Mouse (Mus musculus): ENCODE results near the gene Galnt6. TPM values are rescaled to one million over a fixed set of nuclear protein-coding genes. Genes with fewer than 3 reads are reported as not detected.
A peak's percentile ranks its signal among the peaks of the same experiment; 100 is the strongest.
"Not testable (repeated sequence)": the region's sequence is repeated elsewhere in the genome, so short reads cannot be mapped to it uniquely, and the experiment has no call there.

Gene Galnt6
- polyA plus RNA-seq, 1 experiment from 2014 or later: 3.0 TPM

DNA sequence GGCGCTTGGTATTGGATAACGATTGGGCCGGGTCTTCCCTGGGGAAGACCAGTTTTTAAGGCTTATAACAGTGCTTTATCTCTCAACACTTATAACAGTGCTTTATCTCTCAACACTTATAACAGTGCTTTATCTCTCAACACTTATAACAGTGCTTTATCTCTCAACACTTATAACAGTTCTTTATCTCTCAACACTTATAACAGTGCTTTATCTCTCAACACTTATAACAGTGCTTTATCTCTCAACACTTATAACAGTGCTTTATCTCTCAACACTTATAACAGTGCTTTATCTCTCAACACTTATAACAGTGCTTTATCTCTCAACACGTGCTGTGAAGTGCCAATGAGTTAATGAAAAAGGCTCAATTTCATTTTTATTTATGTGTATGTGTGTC, 39.8 kb upstream of the Galnt6 start:
- not testable (repeated sequence) for H3K4me3 ChIP-seq (ENCODE audit: low read depth, low read length); H3K27ac ChIP-seq (ENCODE audit: low read length); H3K27me3 ChIP-seq (ENCODE audit: control insufficient read depth, insufficient read depth, low read length); H3K9me3 ChIP-seq (ENCODE audit: control insufficient read depth, low read depth, low read length); ATAC-seq (ENCODE audit: insufficient number of reproducible peaks, insufficient read depth, low FRiP score, low read depth); H3K4me2 ChIP-seq (replicated peaks; ENCODE audit: low read depth, low read length); H3K4me1 ChIP-seq (ENCODE audit: control insufficient read depth, insufficient read depth, low read length); H3K9ac ChIP-seq (replicated peaks; ENCODE audit: low read depth, low read length); H3K36me3 ChIP-seq (ENCODE audit: control insufficient read depth, insufficient read depth, low read length)
- WGBS: 86% methylated on average over 4 of the region's 4 CpGs

DNA sequence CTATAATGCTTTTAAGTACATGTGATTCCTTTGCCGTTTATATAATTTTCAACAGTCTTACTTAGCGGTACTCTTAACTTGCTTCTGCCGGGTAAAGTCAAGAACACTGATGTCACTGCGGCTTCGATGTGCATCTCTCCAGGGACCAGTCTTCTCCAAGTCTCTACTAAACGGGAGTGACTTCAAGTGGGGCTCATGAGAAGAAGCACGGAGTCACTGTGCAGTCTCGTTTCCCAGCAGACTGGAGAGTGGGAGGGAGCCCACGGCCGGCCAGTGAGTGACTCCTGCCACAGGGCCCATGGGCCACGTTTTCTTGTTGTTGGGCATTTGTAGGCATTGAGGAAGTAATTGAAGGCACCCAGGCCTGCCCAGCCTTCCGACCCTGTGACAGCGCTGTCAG, 38.7 kb upstream of the Galnt6 start:
- Histone ChIP-seq H3K4me2 (replicated peaks; ENCODE audit: low read depth, low read length) (no peak overlapping the region), H3K27ac (ENCODE audit: low read length) (no peak overlapping the region), H3K9ac (replicated peaks; ENCODE audit: low read depth, low read length) (no peak overlapping the region), H3K4me3 (ENCODE audit: low read depth, low read length) (no peak overlapping the region), H3K9me3 (ENCODE audit: control insufficient read depth, low read depth, low read length) (no peaks in the 10 kb centered on the region), H3K36me3 (ENCODE audit: control insufficient read depth, insufficient read depth, low read length) (no peaks in the 10 kb centered on the region), H3K27me3 (ENCODE audit: control insufficient read depth, insufficient read depth, low read length) (no peaks in the 10 kb centered on the region), H3K4me1 (ENCODE audit: control insufficient read depth, insufficient read depth, low read length) (no peaks in the 10 kb centered on the region)
- WGBS: 83% methylated on average over 13 of the region's 13 CpGs
- no peak for ATAC-seq (ENCODE audit: insufficient number of reproducible peaks, insufficient read depth, low FRiP score, low read depth)

DNA sequence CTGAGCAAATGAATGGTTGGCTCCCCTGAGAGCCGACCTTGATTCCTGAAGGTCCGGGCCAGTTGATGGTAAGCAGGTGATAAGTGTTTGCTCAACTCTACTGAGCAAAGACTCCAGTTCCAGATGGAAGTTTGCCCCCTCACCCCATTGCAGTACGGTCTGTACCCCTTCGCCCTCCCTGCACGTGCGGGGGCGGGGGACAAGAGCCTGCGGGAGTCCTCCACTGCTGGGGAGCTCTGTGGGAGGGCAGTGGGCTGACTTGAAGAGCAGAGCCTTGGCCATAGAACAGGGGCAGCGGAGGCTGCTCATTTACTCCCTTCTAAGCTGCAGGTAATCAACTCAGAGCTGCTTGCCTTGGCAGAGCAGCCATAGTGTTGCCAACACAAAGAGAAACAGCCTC, 37.6 kb upstream of the Galnt6 start:
- Histone ChIP-seq H3K4me2 (replicated peaks; ENCODE audit: low read depth, low read length) (no peak overlapping the region), H3K27me3 (ENCODE audit: control insufficient read depth, insufficient read depth, low read length) (no peaks in the 10 kb centered on the region), H3K4me3 (ENCODE audit: low read depth, low read length) (no peak overlapping the region), H3K36me3 (ENCODE audit: control insufficient read depth, insufficient read depth, low read length) (no peaks in the 10 kb centered on the region), H3K4me1 (ENCODE audit: control insufficient read depth, insufficient read depth, low read length) (0 out of 2 replicates have a peak, but pooled peaks cover 4% of the 10 kb centered on the region), H3K27ac (ENCODE audit: low read length) (no peak overlapping the region), H3K9ac (replicated peaks; ENCODE audit: low read depth, low read length) (no peak overlapping the region), H3K9me3 (ENCODE audit: control insufficient read depth, low read depth, low read length) (no peaks in the 10 kb centered on the region)
- ATAC-seq (ENCODE audit: insufficient number of reproducible peaks, insufficient read depth, low FRiP score, low read depth): no peak
- WGBS: 70% methylated on average over 9 of the region's 9 CpGs

DNA sequence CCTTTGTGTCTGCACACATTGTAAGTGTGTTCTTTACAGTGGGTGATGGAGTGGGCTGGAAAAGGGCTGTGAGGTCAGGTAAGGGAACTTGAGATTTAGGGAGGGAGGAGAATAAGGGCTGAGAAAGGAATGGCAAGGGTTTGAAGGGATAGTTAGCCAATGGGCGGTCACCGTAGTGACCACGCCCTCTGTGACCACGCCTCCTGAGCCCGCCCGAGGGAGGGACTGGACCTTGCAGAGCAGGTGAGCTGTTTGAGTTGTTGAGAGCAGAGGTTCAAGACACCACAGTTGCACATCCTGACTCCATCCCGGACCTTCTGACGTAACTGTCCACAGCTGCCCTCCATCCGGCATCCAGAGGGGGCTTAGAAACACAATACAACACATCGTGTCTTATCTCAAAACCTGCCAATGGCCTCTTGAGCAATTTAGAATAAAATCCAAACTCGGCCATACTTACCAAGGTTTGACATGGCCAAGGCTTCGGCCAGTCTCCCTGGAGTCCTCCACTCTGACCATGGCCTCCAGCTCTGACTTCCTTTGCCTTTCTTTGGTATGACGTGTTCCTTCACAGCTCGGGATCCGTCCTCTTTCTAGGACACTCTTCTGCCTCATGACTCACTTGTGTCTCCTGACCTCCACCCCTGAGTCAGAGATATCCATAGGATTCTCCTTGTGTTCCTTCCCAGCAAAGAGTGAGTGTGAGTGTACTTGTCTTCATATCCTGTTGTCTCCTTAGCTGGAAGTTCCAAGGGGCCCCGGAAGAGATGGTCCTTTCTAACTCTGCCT, 35.2 kb upstream of the Galnt6 start:
- WGBS: 82% methylated on average over 16 of the region's 16 CpGs
- peaks cover 4% of the 10 kb centered on the region; the same call in 1 of the 2 replicates for H3K4me1 ChIP-seq (ENCODE audit: control insufficient read depth, insufficient read depth, low read length)
- no peak overlapping the region for H3K4me3 ChIP-seq (ENCODE audit: low read depth, low read length)
- H3K36me3 ChIP-seq (ENCODE audit: control insufficient read depth, insufficient read depth, low read length): no peaks in the 10 kb centered on the region
- H3K27me3 ChIP-seq (ENCODE audit: control insufficient read depth, insufficient read depth, low read length): no peaks in the 10 kb centered on the region
- no peak for ATAC-seq (ENCODE audit: insufficient number of reproducible peaks, insufficient read depth, low FRiP score, low read depth)
- no peak overlapping the region for H3K27ac ChIP-seq (ENCODE audit: low read length)
- no peak overlapping the region for H3K9ac ChIP-seq (replicated peaks; ENCODE audit: low read depth, low read length)
- no peak overlapping the region for H3K4me2 ChIP-seq (replicated peaks; ENCODE audit: low read depth, low read length)
- no peaks in the 10 kb centered on the region for H3K9me3 ChIP-seq (ENCODE audit: control insufficient read depth, low read depth, low read length)

DNA sequence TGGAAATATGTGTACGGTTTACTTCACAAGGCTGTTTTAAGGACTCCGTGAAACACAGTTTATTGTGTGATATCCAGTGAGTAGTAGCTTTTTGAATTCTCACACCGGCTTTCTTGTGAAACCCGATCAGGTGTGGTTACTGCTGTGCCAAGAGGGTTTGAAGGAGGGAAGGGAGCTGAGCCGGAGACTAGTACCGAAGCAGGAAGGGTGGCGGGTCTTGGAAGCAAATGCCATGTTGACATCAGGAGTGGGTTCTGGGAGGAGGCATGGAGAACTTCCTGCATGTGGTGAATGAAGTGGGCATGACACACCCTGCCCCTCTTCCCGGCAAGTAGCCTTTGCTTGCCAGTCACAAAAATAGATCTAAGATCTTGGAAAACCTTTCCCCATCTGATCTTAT, 33.5 kb upstream of the Galnt6 start:
- 43% methylated on average over 8 of the region's 8 CpGs for WGBS
- Histone ChIP-seq H3K27me3 (ENCODE audit: control insufficient read depth, insufficient read depth, low read length) (no peaks in the 10 kb centered on the region), H3K36me3 (ENCODE audit: control insufficient read depth, insufficient read depth, low read length) (no peaks in the 10 kb centered on the region), H3K27ac (ENCODE audit: low read length) (no peak overlapping the region), H3K4me1 (ENCODE audit: control insufficient read depth, insufficient read depth, low read length) (peaks cover 4% of the 10 kb centered on the region; the same call in 1 of the 2 replicates), H3K9ac (replicated peaks; ENCODE audit: low read depth, low read length) (no peak overlapping the region), H3K9me3 (ENCODE audit: control insufficient read depth, low read depth, low read length) (no peaks in the 10 kb centered on the region), H3K4me2 (replicated peaks; ENCODE audit: low read depth, low read length) (peak overlapping the region; percentile 83; the same call in 1 of the 2 replicates), H3K4me3 (ENCODE audit: low read depth, low read length) (0 out of 2 replicates have a peak overlapping the region, but pooled peaks have one; percentile 61)
- ATAC-seq (ENCODE audit: insufficient number of reproducible peaks, insufficient read depth, low FRiP score, low read depth): no peak

DNA sequence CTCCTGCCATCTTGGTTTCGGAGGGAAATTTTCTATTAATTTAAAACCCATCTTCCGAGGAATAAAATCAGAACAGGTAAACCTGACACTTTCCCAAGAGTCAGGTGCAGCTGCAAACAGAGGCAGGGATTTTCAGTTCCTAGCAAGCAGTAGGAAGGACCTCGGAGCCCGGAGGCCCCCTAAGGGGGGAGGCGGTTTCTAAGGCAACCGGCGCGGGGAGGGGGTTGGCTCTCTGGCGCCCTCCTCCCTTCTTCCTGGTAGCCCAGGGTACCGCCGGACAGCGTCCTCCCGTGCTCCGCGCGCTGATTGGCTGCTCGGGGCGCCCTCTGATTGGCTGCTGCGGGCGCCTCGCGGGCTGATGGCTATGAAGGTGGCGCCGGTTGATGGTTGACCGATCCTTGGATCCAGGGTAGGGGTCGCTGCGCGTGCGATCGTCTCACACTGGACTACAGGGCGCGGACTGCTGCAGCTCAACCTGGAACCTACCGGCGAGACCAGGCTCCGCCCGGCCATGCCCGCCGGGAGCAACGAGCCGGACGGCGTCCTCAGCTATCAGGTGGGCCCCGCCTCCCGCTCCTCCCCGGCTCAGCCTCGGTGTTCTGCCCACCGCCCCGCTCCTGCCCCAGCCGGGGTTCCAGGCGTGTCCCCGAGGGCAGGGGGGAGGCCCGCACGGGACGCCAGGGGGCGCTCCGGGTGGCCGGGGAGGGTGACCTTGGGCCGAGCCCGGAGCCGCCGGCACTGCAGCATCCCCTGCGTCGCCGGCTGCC, 32.4 kb upstream of the Galnt6 start, which contains the start of gene Slc4a8:
Slc4a8 (plus strand) TSS at position 329 of the 767 bp plus-strand sequence.
- peak within 1 kb of the TSS; percentile 61 for H3K4me3 ChIP-seq (ENCODE audit: low read depth, low read length)
- no peaks in the 10 kb centered on the region for H3K27me3 ChIP-seq (ENCODE audit: control insufficient read depth, insufficient read depth, low read length)
- H3K27ac ChIP-seq (ENCODE audit: low read length): peak within 1 kb of the TSS; percentile 56; the same call in 1 of the 2 replicates
- ATAC-seq (ENCODE audit: insufficient number of reproducible peaks, insufficient read depth, low FRiP score, low read depth): peak; percentile 94
- no peaks in the 10 kb centered on the region for H3K36me3 ChIP-seq (ENCODE audit: control insufficient read depth, insufficient read depth, low read length)
- peak within 1 kb of the TSS; percentile 10; the same call in 1 of the 2 replicates for H3K9ac ChIP-seq (replicated peaks; ENCODE audit: low read depth, low read length)
- whole genome bisulfite sequencing: under 1% methylated on average over 64 of the region's 64 CpGs
- peak within 1 kb of the TSS; percentile 83 for H3K4me2 ChIP-seq (replicated peaks; ENCODE audit: low read depth, low read length)
- peaks cover 4% of the 10 kb centered on the region; the same call in 1 of the 2 replicates for H3K4me1 ChIP-seq (ENCODE audit: control insufficient read depth, insufficient read depth, low read length)
- no peaks in the 10 kb centered on the region for H3K9me3 ChIP-seq (ENCODE audit: control insufficient read depth, low read depth, low read length)

DNA sequence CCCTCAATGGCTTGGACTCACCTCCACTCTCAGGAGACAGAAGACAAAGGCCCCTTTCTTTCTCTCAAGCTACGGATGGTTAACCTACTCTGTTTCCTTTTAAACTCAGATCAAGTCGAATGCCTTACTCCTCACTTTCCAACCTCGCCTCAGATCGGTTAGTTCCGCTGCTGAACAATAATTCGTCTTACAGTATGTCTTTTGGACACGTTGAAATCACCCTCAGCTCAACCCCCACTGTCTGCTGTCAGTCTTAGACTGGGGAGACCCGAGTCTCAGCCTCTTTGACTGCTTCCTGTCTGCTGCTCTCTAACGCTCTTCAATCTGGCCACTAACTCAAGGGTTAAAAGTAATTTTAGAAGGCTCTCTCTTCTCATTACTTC, 31.9 kb upstream of the Galnt6 start:
- Histone ChIP-seq H3K36me3 (ENCODE audit: control insufficient read depth, insufficient read depth, low read length) (no peaks in the 10 kb centered on the region), H3K27me3 (ENCODE audit: control insufficient read depth, insufficient read depth, low read length) (no peaks in the 10 kb centered on the region), H3K27ac (ENCODE audit: low read length) (peak overlapping the region; percentile 56; the same call in 1 of the 2 replicates), H3K4me3 (ENCODE audit: low read depth, low read length) (peak overlapping the region; percentile 61), H3K4me2 (replicated peaks; ENCODE audit: low read depth, low read length) (peak overlapping the region; percentile 83), H3K4me1 (ENCODE audit: control insufficient read depth, insufficient read depth, low read length) (peaks cover 4% of the 10 kb centered on the region; the same call in 1 of the 2 replicates), H3K9me3 (ENCODE audit: control insufficient read depth, low read depth, low read length) (no peaks in the 10 kb centered on the region), H3K9ac (replicated peaks; ENCODE audit: low read depth, low read length) (0 out of 2 replicates have a peak overlapping the region, but pooled peaks have one; percentile 10)
- WGBS: 9% methylated on average over 9 of the region's 9 CpGs
- no peak for ATAC-seq (ENCODE audit: insufficient number of reproducible peaks, insufficient read depth, low FRiP score, low read depth)

DNA sequence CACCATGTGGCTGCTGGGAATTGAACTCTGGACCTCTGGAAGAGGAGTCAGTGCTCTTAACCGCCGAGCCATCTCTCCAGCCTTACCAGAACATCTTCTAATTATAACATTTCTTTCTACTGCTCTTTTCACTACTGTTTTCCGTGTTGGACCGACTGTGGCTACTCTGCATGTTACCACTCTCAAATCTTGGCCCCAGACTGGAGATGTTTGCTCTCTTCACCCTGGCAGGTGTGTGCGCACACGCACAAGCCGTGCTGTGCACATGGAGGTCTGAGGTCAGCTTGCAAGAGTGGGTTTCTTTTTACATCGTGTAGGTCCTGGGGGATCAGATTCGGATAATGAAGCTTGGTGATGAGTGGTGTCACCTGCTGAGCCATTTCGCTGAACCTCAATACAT, 30.1 kb upstream of the Galnt6 start:
- Histone ChIP-seq H3K9ac (replicated peaks; ENCODE audit: low read depth, low read length) (no peak overlapping the region), H3K27me3 (ENCODE audit: control insufficient read depth, insufficient read depth, low read length) (no peaks in the 10 kb centered on the region), H3K4me2 (replicated peaks; ENCODE audit: low read depth, low read length) (no peak overlapping the region), H3K4me3 (ENCODE audit: low read depth, low read length) (no peak overlapping the region), H3K27ac (ENCODE audit: low read length) (no peak overlapping the region), H3K36me3 (ENCODE audit: control insufficient read depth, insufficient read depth, low read length) (no peaks in the 10 kb centered on the region), H3K4me1 (ENCODE audit: control insufficient read depth, insufficient read depth, low read length) (peaks cover 6% of the 10 kb centered on the region), H3K9me3 (ENCODE audit: control insufficient read depth, low read depth, low read length) (no peaks in the 10 kb centered on the region)
- ATAC-seq (ENCODE audit: insufficient number of reproducible peaks, insufficient read depth, low FRiP score, low read depth): no peak
- 85% methylated on average over 10 of the region's 10 CpGs for WGBS
